Mouse (Mus musculus): ENCODE data around the gene Atf7ip.

DNA sequence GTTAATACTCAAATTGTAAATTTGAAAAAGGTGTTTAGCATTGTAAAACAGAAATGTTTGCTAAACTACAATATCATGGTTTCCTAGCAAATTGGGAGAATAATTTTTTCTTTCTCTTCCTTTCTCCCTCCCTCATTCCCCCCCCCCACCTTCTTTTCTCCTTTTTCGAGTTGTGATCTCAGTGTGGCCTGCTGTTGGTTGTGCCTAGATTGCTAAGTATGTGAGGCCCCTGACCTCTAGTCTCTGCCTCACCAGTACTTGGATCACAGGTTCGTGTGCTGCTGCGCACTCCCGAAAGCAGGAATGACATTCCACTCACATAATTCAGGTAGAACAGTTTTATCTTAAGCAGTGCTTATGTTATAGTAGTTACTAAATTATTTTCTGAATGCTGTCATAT is 27.8 kb downstream of the Atf7ip start:
- TF ChIP-seq CTCF (IDR thresholded peaks at IDR 0.05; ENCODE audit: control insufficient read depth, insufficient read depth, low read length) (no peak), POLR2A (IDR thresholded peaks at IDR 0.05; ENCODE audit: borderline replicate concordance, control insufficient read depth, low read depth, low read length) (no peak)
